Mouse (Mus musculus) midbrain, embryonic 13.5 days (tissue): ENCODE measurements around the gene Kcnh6. TPM values are rescaled to one million over a fixed set of nuclear protein-coding genes. Genes with fewer than 3 reads are reported as not detected.

Source experiments
- ATAC-seq: fragments of 200-750 bp; cut with Nextera tagmentation; 2 replicates; pipeline ENCODE4 v1.8.0; 2017; ENCODE audit warnings: mild to moderate bottlenecking, moderate TSS enrichment, moderate library complexity
- H3K27ac ChIP-seq: fragments of 300-500 bp; sonication (generic); 2 replicates; pipeline ENCODE4 v1.5.1; 2015; ENCODE audit warnings: inconsistent platforms, mild to moderate bottlenecking, moderate library complexity
- H3K27me3 ChIP-seq: fragments of 300-500 bp; sonication (generic); 2 replicates; pipeline ENCODE4 v1.6.1; 2015; ENCODE audit warnings: mild to moderate bottlenecking, inconsistent platforms
- H3K36me3 ChIP-seq: fragments of 300-500 bp; sonication (generic); 2 replicates; pipeline ENCODE4 v1.6.1; 2015; ENCODE audit warnings: mild to moderate bottlenecking, inconsistent platforms
- H3K4me1 ChIP-seq: fragments of 300-500 bp; sonication (generic); replicated peaks from 2 replicates; pipeline ENCODE4 v1.6.1; 2015; ENCODE audit warnings: inconsistent platforms
- H3K4me2 ChIP-seq: fragments of 300-500 bp; sonication (generic); replicated peaks from 2 replicates; pipeline ENCODE4 v1.6.1; 2015; ENCODE audit warnings: moderate library complexity, mild to moderate bottlenecking, inconsistent platforms
- H3K4me3 ChIP-seq: fragments of 300-500 bp; sonication (generic); replicated peaks from 2 replicates; pipeline ENCODE4 v1.5.1; 2015; ENCODE audit warnings: mild to moderate bottlenecking, inconsistent platforms
- H3K9ac ChIP-seq: fragments of 300-500 bp; sonication (generic); replicated peaks from 2 replicates; pipeline ENCODE4 v1.6.1; 2015; ENCODE audit warnings: mild to moderate bottlenecking, inconsistent platforms
- H3K9me3 ChIP-seq: fragments of 300-500 bp; sonication (generic); 2 replicates; pipeline ENCODE4 v1.6.1; 2016; ENCODE audit warnings: mild to moderate bottlenecking, inconsistent platforms
- WGBS: fragments of 180-500 bp; shearing (Covaris S2); methylation state at CpG from one replicate; pipeline ENCODE4 v1.1.7; 2015; 5-methylcytosine and 5-hydroxymethylcytosine counted together
- polyA plus RNA-seq: library from polyadenylated mRNA; unstranded; fragments of >200 nt; fragmentation: Nextera tagmentation; extraction: Ambion mirVana; gene quantifications from 2 replicates; pipeline ENCODE4 v1.2.1, GENCODE M21; 2015

Kcnh6 gene
- polyA plus RNA-seq, 1 experiment from 2014 or later: 0.75 TPM

- Histone ChIP-seq H3K27ac (no peak overlapping the region), H3K4me2 (no peak overlapping the region), H3K4me3 (no peak overlapping the region), H3K27me3 (no peaks in the 10 kb centered on the region), H3K36me3 (no peaks in the 10 kb centered on the region), H3K9me3 (no peaks in the 10 kb centered on the region), H3K4me1 (no peaks in the 10 kb centered on the region), H3K9ac (no peak overlapping the region)
- 76% methylated on average over 5 of the region's 5 CpGs for WGBS
- no peak for ATAC-seq
Observed at GRCm38 (mm10) chr11:105978634-105979033, 29.3 kb upstream of the Kcnh6 start.

- no peak for ATAC-seq
- Histone ChIP-seq H3K4me2 (no peak overlapping the region), H3K9ac (no peak overlapping the region), H3K4me1 (no peaks in the 10 kb centered on the region), H3K4me3 (no peak overlapping the region), H3K27me3 (no peaks in the 10 kb centered on the region), H3K27ac (no peak overlapping the region), H3K36me3 (no peaks in the 10 kb centered on the region), H3K9me3 (no peaks in the 10 kb centered on the region)
- 55% methylated on average over 4 of the region's 4 CpGs for WGBS
Observed at GRCm38 (mm10) chr11:105984452-105984851, 23.5 kb upstream of the Kcnh6 start.

DNA sequence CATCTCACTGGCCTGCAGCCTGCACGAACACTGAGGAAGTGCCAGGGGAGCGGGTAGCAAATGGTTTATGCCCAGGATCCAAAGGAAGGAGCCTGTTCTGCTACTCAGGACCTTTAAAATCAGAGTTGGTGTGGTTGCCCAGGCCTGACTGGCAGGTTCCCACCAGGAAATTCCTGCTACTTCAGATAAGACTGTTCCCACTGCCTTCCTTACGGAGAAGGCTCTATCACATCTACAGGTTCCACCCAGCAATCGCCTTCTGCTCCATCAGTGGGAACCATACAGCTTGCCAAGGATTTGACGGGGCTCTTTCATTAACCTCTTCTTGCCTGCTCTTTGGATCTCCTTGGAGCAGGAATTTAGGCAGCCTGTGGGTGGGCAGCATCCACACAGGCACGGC lies 20.5 kb upstream of the Kcnh6 start:
- no peaks in the 10 kb centered on the region for H3K9me3 ChIP-seq
- no peaks in the 10 kb centered on the region for H3K36me3 ChIP-seq
- no peak overlapping the region for H3K27ac ChIP-seq
- no peaks in the 10 kb centered on the region for H3K27me3 ChIP-seq
- no peaks in the 10 kb centered on the region for H3K4me1 ChIP-seq
- no peak overlapping the region for H3K4me2 ChIP-seq
- H3K4me3 ChIP-seq: no peak overlapping the region
- 86% methylated on average over 6 of the region's 6 CpGs for WGBS
- no peak for ATAC-seq
- no peak overlapping the region for H3K9ac ChIP-seq

DNA sequence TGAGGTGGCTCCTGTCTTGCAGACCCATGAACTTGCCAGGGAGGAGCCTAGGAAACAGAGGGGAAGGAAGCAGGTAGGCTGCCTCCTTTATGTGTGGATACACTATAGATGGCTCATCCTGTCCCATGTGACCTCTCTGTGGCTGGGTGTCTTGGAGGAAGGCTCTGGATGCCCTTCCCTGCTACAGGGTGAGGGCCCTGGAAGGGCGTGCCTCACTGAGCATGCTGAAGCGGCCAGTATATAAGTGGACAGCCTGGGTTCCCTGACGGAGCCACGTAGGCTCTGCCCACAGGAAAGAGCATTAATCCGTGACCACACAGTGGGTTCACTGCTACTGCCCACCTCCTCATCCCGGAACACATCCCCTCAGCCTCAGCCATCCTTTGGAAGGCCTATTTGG lies 18.5 kb upstream of the Kcnh6 start:
- 0 out of 2 replicates have a peak, but pooled peaks cover 2% of the 10 kb centered on the region for H3K9me3 ChIP-seq
- no peaks in the 10 kb centered on the region for H3K27me3 ChIP-seq
- WGBS: 71% methylated on average over 6 of the region's 6 CpGs
- H3K27ac ChIP-seq: no peak overlapping the region
- H3K36me3 ChIP-seq: no peaks in the 10 kb centered on the region
- no peak overlapping the region for H3K4me2 ChIP-seq
- no peak overlapping the region for H3K9ac ChIP-seq
- no peak for ATAC-seq
- H3K4me1 ChIP-seq: no peaks in the 10 kb centered on the region
- H3K4me3 ChIP-seq: no peak overlapping the region

DNA sequence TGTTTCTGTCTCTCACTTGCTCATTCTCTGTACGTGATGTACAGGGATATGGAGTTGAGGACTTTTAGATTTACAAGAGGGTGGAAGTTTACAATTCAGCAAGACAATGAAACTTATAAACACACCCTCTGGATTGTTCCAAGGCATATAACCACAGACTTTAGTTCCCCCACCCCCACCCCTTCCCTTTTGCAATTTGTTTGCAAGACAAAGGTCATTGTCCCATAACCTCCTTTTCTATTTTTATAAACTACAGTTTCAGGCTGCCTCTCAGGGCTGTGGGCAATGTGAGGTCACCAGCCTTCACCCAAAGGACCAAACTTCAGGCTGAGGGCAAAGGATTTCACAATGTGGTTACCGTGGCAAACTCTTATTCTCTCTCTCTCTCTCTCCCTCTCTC lies 17.7 kb upstream of the Kcnh6 start:
- Histone ChIP-seq H3K27ac (no peak overlapping the region), H3K27me3 (no peaks in the 10 kb centered on the region), H3K36me3 (no peaks in the 10 kb centered on the region), H3K4me2 (no peak overlapping the region), H3K4me1 (no peaks in the 10 kb centered on the region), H3K9me3 (0 out of 2 replicates have a peak, but pooled peaks cover 2% of the 10 kb centered on the region), H3K9ac (no peak overlapping the region), H3K4me3 (no peak overlapping the region)
- no peak for ATAC-seq
- 62% methylated on average over 2 of the region's 2 CpGs for WGBS

DNA sequence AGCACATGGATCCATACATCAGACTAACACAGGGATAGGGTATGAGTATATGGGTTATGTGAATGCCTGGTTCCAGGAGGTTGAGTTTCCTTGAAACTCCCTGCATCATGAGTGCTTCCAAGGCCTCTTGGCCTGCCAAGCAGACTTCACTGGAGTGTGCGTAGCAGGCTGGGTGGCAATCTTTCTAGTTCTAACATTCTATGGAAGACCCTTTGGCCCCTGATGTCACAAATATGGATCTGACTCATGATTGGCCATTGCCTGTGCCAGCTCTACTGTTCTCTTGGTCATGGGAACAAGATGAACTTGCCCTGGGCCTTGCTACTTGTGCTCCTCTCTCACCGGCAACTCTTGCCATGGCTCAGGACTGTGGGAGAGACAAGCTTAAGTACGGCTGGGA lies 13.5 kb upstream of the Kcnh6 start, which contains the start of gene Ace3:
Gene Ace3 (plus strand): TSS at position 301 of the 400 bp plus-strand sequence.
- H3K4me2 ChIP-seq: no peak within 1 kb of the TSS
- no peaks in the 10 kb centered on the region for H3K27me3 ChIP-seq
- no peaks in the 10 kb centered on the region for H3K4me1 ChIP-seq
- H3K36me3 ChIP-seq: no peaks in the 10 kb centered on the region
- no peak within 1 kb of the TSS for H3K4me3 ChIP-seq
- H3K9ac ChIP-seq: no peak within 1 kb of the TSS
- H3K27ac ChIP-seq: no peak within 1 kb of the TSS
- H3K9me3 ChIP-seq: 0 out of 2 replicates have a peak, but pooled peaks cover 2% of the 10 kb centered on the region
- WGBS: 97% methylated on average over 3 of the region's 3 CpGs
- no peak for ATAC-seq

GRCm38 (mm10) chr11:106000062-106000461 lies 7.9 kb upstream of the Kcnh6 start:
- Histone ChIP-seq H3K27ac (no peak overlapping the region), H3K36me3 (no peaks in the 10 kb centered on the region), H3K27me3 (no peaks in the 10 kb centered on the region), H3K9me3 (no peaks in the 10 kb centered on the region), H3K4me2 (no peak overlapping the region), H3K9ac (no peak overlapping the region), H3K4me3 (no peak overlapping the region), H3K4me1 (no peaks in the 10 kb centered on the region)
- no peak for ATAC-seq
- WGBS: 97% methylated on average over 6 of the region's 6 CpGs

- Histone ChIP-seq H3K9ac (no peak overlapping the region), H3K36me3 (no peaks in the 10 kb centered on the region), H3K4me2 (no peak overlapping the region), H3K27ac (no peak overlapping the region), H3K4me3 (no peak overlapping the region), H3K9me3 (no peaks in the 10 kb centered on the region), H3K4me1 (peaks cover 7% of the 10 kb centered on the region), H3K27me3 (peaks cover under 1% of the 10 kb centered on the region; the same call in 1 of the 2 replicates)
- no peak for ATAC-seq
- WGBS: 51% methylated on average over 4 of the region's 4 CpGs
Observed at GRCm38 (mm10) chr11:106001718-106002117, 6.2 kb upstream of the Kcnh6 start.

DNA sequence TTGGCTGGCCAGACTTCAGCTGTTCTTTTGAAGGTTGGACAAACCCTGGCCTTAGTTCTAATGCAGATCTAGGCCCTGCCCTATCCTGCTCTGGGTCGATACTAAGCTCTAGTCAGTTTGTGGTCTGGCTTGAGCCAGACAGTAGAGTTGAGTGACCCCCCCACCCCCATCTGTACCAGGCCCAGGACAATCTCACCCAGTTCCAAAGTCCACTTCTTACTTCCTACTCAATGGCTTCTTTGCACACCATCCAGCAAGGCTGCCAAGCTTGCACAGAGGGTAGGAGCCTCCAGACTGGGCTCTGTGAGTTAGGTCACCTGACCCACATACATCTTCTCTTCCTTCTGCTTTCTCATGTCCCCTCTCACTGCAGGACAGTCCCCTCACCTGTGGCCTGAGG lies 3.3 kb upstream of the Kcnh6 start:
- 91% methylated on average over 1 of the region's 1 CpGs for WGBS
- no peak overlapping the region for H3K4me2 ChIP-seq
- no peaks in the 10 kb centered on the region for H3K36me3 ChIP-seq
- ATAC-seq: no peak
- no peaks in the 10 kb centered on the region for H3K9me3 ChIP-seq
- no peak overlapping the region for H3K4me3 ChIP-seq
- no peak overlapping the region for H3K9ac ChIP-seq
- H3K4me1 ChIP-seq: peaks cover 19% of the 10 kb centered on the region
- no peak overlapping the region for H3K27ac ChIP-seq
- H3K27me3 ChIP-seq: peaks cover 11% of the 10 kb centered on the region

- H3K27ac ChIP-seq: no peak overlapping the region
- H3K9ac ChIP-seq: no peak overlapping the region
- no peak overlapping the region for H3K4me2 ChIP-seq
- ATAC-seq: no peak
- H3K4me1 ChIP-seq: peaks cover 19% of the 10 kb centered on the region
- H3K36me3 ChIP-seq: no peaks in the 10 kb centered on the region
- H3K27me3 ChIP-seq: peaks cover 16% of the 10 kb centered on the region
- no peak overlapping the region for H3K4me3 ChIP-seq
- 44% methylated on average over 5 of the region's 5 CpGs for WGBS
- H3K9me3 ChIP-seq: no peaks in the 10 kb centered on the region
Observed at GRCm38 (mm10) chr11:106005970-106006369, 2.0 kb upstream of the Kcnh6 start.

DNA sequence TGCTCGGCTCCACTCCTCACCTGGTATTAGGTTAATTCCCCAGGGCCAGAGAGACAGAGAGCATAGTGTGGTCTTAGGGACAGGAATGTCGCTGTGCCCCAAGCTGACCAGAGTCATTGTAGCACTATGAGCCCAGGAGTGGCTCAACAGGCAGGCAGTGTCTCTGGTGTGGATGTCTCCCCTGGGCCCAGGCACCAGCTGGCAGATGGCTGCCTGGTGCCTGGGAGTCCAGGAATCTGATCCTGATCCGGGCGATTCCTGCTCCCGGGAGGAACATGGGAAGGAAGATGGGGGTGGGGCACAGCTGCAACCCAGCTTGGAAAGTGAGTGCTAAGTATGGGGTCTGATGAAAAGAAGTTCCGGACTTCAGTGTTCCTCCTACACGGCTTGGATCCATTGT lies 4.8 kb downstream of the Kcnh6 start:
- H3K4me1 ChIP-seq: peaks cover 27% of the 10 kb centered on the region
- H3K36me3 ChIP-seq: no peaks in the 10 kb centered on the region
- 57% methylated on average over 7 of the region's 7 CpGs for WGBS
- no peaks in the 10 kb centered on the region for H3K9me3 ChIP-seq
- no peak overlapping the region for H3K27ac ChIP-seq
- H3K27me3 ChIP-seq: peaks cover 13% of the 10 kb centered on the region
- no peak overlapping the region for H3K4me3 ChIP-seq
- no peak for ATAC-seq
- H3K9ac ChIP-seq: no peak overlapping the region
- H3K4me2 ChIP-seq: no peak overlapping the region

DNA sequence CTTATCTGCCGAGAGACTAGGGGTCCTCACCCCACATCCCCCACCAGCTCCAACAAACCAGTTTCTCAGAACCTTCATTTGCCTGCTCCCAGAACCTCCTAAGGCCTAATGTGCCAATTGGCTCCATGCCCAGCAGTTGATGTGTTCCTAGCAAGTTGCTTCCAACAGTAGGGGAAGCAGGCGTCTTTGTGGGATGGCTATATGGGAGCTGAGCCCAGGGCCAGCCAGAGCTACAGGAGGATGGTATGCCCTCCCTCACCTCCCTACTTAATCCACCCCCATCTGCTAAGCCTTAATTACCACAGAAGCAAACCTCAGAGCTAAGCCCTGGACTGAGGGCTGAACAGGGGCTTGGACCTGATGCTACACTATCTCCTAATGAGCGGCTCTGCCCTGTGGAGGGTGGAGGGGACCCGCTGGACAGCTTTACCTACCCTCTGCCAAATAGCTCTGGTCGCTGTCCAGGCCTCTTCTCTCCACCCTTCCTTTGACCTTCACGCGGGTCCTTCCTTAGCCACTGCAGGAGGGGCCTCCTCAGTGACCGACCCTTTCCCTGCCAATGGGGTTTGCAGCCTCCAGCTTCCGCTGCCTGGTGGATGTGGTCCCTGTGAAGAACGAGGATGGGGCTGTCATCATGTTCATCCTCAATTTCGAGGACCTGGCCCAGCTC lies 5.8 kb downstream of the Kcnh6 start:
- Histone ChIP-seq H3K9ac (no peak overlapping the region), H3K27me3 (peaks cover 11% of the 10 kb centered on the region), H3K36me3 (no peaks in the 10 kb centered on the region), H3K9me3 (no peaks in the 10 kb centered on the region), H3K27ac (no peak overlapping the region), H3K4me3 (no peak overlapping the region), H3K4me1 (peaks cover 23% of the 10 kb centered on the region), H3K4me2 (no peak overlapping the region)
- no peak for ATAC-seq
- 73% methylated on average over 11 of the region's 11 CpGs for WGBS

DNA sequence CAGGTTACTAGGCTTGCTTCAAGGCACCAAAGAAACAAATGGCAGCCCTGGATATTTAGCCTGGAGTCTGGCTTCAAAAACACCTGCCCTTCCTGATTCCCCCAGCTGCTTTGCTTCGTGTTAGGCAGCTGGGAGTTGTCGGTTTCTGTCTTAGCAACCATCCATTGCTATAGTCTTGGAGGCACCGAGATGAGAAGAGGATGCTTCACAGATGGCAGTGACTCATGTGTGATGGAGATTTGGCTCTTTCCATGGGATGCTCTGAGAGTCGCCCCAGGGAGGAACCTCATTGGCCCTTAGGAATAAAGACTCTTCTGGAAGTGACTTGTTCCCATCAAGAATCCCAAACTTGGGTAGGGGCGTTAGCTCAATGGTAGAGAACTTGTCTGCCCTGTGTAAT lies 8.5 kb downstream of the Kcnh6 start:
- Histone ChIP-seq H3K9ac (no peak overlapping the region), H3K27ac (no peak overlapping the region), H3K4me3 (no peak overlapping the region), H3K9me3 (no peaks in the 10 kb centered on the region), H3K36me3 (no peaks in the 10 kb centered on the region), H3K27me3 (peaks cover 14% of the 10 kb centered on the region; the same call in 1 of the 2 replicates), H3K4me2 (no peak overlapping the region), H3K4me1 (peaks cover 30% of the 10 kb centered on the region)
- 78% methylated on average over 5 of the region's 5 CpGs for WGBS
- ATAC-seq: no peak
